Mouse (Mus musculus): Measurements from ENCODE around the gene Dnajb14. TPM values are rescaled to one million over a fixed set of nuclear protein-coding genes. Genes with fewer than 3 reads are reported as not detected.
"Not testable (repeated sequence)": the region's sequence is repeated elsewhere in the genome, so short reads cannot be mapped to it uniquely, and the experiment has no call there.

The Dnajb14 gene
- polyA plus RNA-seq, 1 experiment from 2014 or later, result 6.5 TPM

- H3K27me3 ChIP-seq (replicated peaks), result no peaks in the 10 kb centered on the region
- no peak for ATAC-seq
- WGBS (ENCODE audit: insufficient replicate concordance), result 22% methylated on average over 5 of the region's 5 CpGs
- H3K27ac ChIP-seq, result no peak overlapping the region
- H3K36me3 ChIP-seq, result no peaks in the 10 kb centered on the region
- H3K9ac ChIP-seq, result no peak overlapping the region
- no peak overlapping the region for H3K4me3 ChIP-seq
- no peaks in the 10 kb centered on the region for H3K9me3 ChIP-seq (replicated peaks)
- H3K4me2 ChIP-seq, result no peak overlapping the region
- H3K4me1 ChIP-seq, result peaks cover 15% of the 10 kb centered on the region
Measured at GRCm38 (mm10) chr3:137846552-137846951, 20.9 kb upstream of the Dnajb14 start.

GRCm38 (mm10) chr3:137848354-137848753 lies 19.1 kb upstream of the Dnajb14 start:
- Histone ChIP-seq H3K27me3 (replicated peaks) (no peaks in the 10 kb centered on the region), H3K4me3 (no peak overlapping the region), H3K27ac (no peak overlapping the region), H3K4me1 (peaks cover 15% of the 10 kb centered on the region), H3K9ac (no peak overlapping the region), H3K36me3 (no peaks in the 10 kb centered on the region), H3K4me2 (no peak overlapping the region), H3K9me3 (replicated peaks) (no peaks in the 10 kb centered on the region)
- 73% methylated on average over 9 of the region's 9 CpGs for WGBS (ENCODE audit: insufficient replicate concordance)
- ATAC-seq, result no peak

- Histone ChIP-seq H3K36me3 (no peaks in the 10 kb centered on the region), H3K27me3 (replicated peaks) (no peaks in the 10 kb centered on the region), H3K27ac (no peak overlapping the region), H3K4me1 (peaks cover 5% of the 10 kb centered on the region; the same call in 1 of the 2 replicates), H3K9me3 (replicated peaks) (no peaks in the 10 kb centered on the region), H3K4me3 (no peak overlapping the region), H3K4me2 (no peak overlapping the region), H3K9ac (no peak overlapping the region)
- peak; percentile 76; the same call in 1 of the 2 replicates for ATAC-seq
- 73% methylated on average over 5 of the region's 5 CpGs for WGBS (ENCODE audit: insufficient replicate concordance)
Measured at GRCm38 (mm10) chr3:137849697-137850096, 17.8 kb upstream of the Dnajb14 start.

GRCm38 (mm10) chr3:137851196-137851595 lies 16.3 kb upstream of the Dnajb14 start:
- no peak overlapping the region for H3K4me3 ChIP-seq
- H3K27ac ChIP-seq, result no peak overlapping the region
- H3K9me3 ChIP-seq (replicated peaks), result no peaks in the 10 kb centered on the region
- no peaks in the 10 kb centered on the region for H3K36me3 ChIP-seq
- 70% methylated on average over 2 of the region's 2 CpGs for WGBS (ENCODE audit: insufficient replicate concordance)
- no peak overlapping the region for H3K9ac ChIP-seq
- no peaks in the 10 kb centered on the region for H3K27me3 ChIP-seq (replicated peaks)
- no peak overlapping the region for H3K4me2 ChIP-seq
- no peak for ATAC-seq
- H3K4me1 ChIP-seq, result no peaks in the 10 kb centered on the region

- not testable (repeated sequence) for H3K4me1 ChIP-seq; H3K27ac ChIP-seq; H3K4me3 ChIP-seq; H3K4me2 ChIP-seq; H3K9me3 ChIP-seq (replicated peaks); H3K9ac ChIP-seq; H3K27me3 ChIP-seq (replicated peaks); H3K36me3 ChIP-seq; ATAC-seq
- WGBS (ENCODE audit: insufficient replicate concordance), result 75% methylated on average over 1 of the region's 1 CpGs
Measured at GRCm38 (mm10) chr3:137853011-137853410, 14.5 kb upstream of the Dnajb14 start.

- Histone ChIP-seq H3K4me2 (no peak overlapping the region), H3K36me3 (no peaks in the 10 kb centered on the region), H3K4me3 (no peak overlapping the region), H3K9me3 (replicated peaks) (no peaks in the 10 kb centered on the region), H3K4me1 (peaks cover 5% of the 10 kb centered on the region; the same call in 1 of the 2 replicates), H3K27ac (no peak overlapping the region), H3K9ac (no peak overlapping the region), H3K27me3 (replicated peaks) (no peaks in the 10 kb centered on the region)
- no peak for ATAC-seq
- WGBS (ENCODE audit: insufficient replicate concordance), result 54% methylated on average over 3 of the region's 3 CpGs
Measured at GRCm38 (mm10) chr3:137855328-137855727, 12.1 kb upstream of the Dnajb14 start.

GRCm38 (mm10) chr3:137856061-137856460 lies 11.4 kb upstream of the Dnajb14 start:
- 67% methylated on average over 7 of the region's 7 CpGs for WGBS (ENCODE audit: insufficient replicate concordance)
- no peak overlapping the region for H3K9ac ChIP-seq
- H3K4me3 ChIP-seq, result no peak overlapping the region
- H3K9me3 ChIP-seq (replicated peaks), result no peaks in the 10 kb centered on the region
- H3K27ac ChIP-seq, result no peak overlapping the region
- peaks cover 11% of the 10 kb centered on the region; the same call in 1 of the 2 replicates for H3K4me1 ChIP-seq
- no peak for ATAC-seq
- H3K27me3 ChIP-seq (replicated peaks), result no peaks in the 10 kb centered on the region
- H3K36me3 ChIP-seq, result no peaks in the 10 kb centered on the region
- no peak overlapping the region for H3K4me2 ChIP-seq

GRCm38 (mm10) chr3:137860394-137861170 lies 6.9 kb upstream of the Dnajb14 start:
- 55% methylated on average over 8 of the region's 8 CpGs for WGBS (ENCODE audit: insufficient replicate concordance)
- no peak overlapping the region for H3K27ac ChIP-seq

GRCm38 (mm10) chr3:137861436-137861835 lies 6.0 kb upstream of the Dnajb14 start:
- H3K27ac ChIP-seq, result no peak overlapping the region
- no peak for ATAC-seq
- peaks cover 6% of the 10 kb centered on the region for H3K36me3 ChIP-seq
- H3K9me3 ChIP-seq (replicated peaks), result no peaks in the 10 kb centered on the region
- H3K4me3 ChIP-seq, result no peak overlapping the region
- no peaks in the 10 kb centered on the region for H3K27me3 ChIP-seq (replicated peaks)
- no peak overlapping the region for H3K9ac ChIP-seq
- no peak overlapping the region for H3K4me2 ChIP-seq
- 88% methylated on average over 4 of the region's 4 CpGs for WGBS (ENCODE audit: insufficient replicate concordance)
- H3K4me1 ChIP-seq, result peaks cover 24% of the 10 kb centered on the region

More at GRCm38 (mm10) chr3:137860394-137861170, 6.9 kb upstream of the Dnajb14 start:
- H3K9ac ChIP-seq, result no peak overlapping the region
- H3K4me1 ChIP-seq, result peaks cover 18% of the 10 kb centered on the region
- H3K27me3 ChIP-seq (replicated peaks), result no peaks in the 10 kb centered on the region
- no peaks in the 10 kb centered on the region for H3K9me3 ChIP-seq (replicated peaks)
- H3K4me3 ChIP-seq, result no peak overlapping the region
- no peak for ATAC-seq
- no peaks in the 10 kb centered on the region for H3K36me3 ChIP-seq
- no peak overlapping the region for H3K4me2 ChIP-seq

- H3K4me1 ChIP-seq, result peaks cover 33% of the 10 kb centered on the region
- H3K9ac ChIP-seq, result no peak overlapping the region
- H3K36me3 ChIP-seq, result peaks cover 14% of the 10 kb centered on the region
- no peak overlapping the region for H3K27ac ChIP-seq
- H3K9me3 ChIP-seq (replicated peaks), result no peaks in the 10 kb centered on the region
- H3K4me2 ChIP-seq, result no peak overlapping the region
- H3K27me3 ChIP-seq (replicated peaks), result no peaks in the 10 kb centered on the region
- 80% methylated on average over 3 of the region's 3 CpGs for WGBS (ENCODE audit: insufficient replicate concordance)
- no peak overlapping the region for H3K4me3 ChIP-seq
- ATAC-seq, result no peak
Measured at GRCm38 (mm10) chr3:137862600-137862999, 4.9 kb upstream of the Dnajb14 start.

- ATAC-seq, result no peak
Measured at GRCm38 (mm10) chr3:137863330-137864123, 3.9 kb upstream of the Dnajb14 start.

More at GRCm38 (mm10) chr3:137863330-137864123, 3.9 kb upstream of the Dnajb14 start:
- H3K4me2 ChIP-seq, result peak overlapping the region; percentile 83
- H3K36me3 ChIP-seq, result peaks cover 14% of the 10 kb centered on the region
- peaks cover 31% of the 10 kb centered on the region for H3K4me1 ChIP-seq
- H3K9ac ChIP-seq, result peak overlapping the region; percentile 77
- H3K9me3 ChIP-seq (replicated peaks), result no peaks in the 10 kb centered on the region
- H3K27me3 ChIP-seq (replicated peaks), result no peaks in the 10 kb centered on the region
- peak overlapping the region; percentile 93 for H3K4me3 ChIP-seq
- peak overlapping the region; percentile 91 for H3K27ac ChIP-seq
- 37% methylated on average over 22 of the region's 22 CpGs for WGBS (ENCODE audit: insufficient replicate concordance)

Data from liver, embryonic 12.5 days (tissue).